Mouse (Mus musculus) G1E-ER4 (cell line): Measurements from ENCODE around the gene Ly6g6e. TPM values are rescaled to one million over a fixed set of nuclear protein-coding genes. Genes with fewer than 3 reads are reported as not detected.

Source experiments
- GATA1 ChIP-seq: IDR thresholded peaks from one replicate; pipeline ENCODE4 v1.8.0; 2012; ENCODE audit warnings: low read length, inconsistent platforms
- polyA plus RNA-seq: library from polyadenylated mRNA; stranded (reverse); fragments of >175 nt; gene quantifications from 2 replicates; pipeline ENCODE4 v1.2.3, GENCODE M21; 2012

The Ly6g6e gene
- polyA plus RNA-seq, 1 experiment = not detected

GRCm38 (mm10) chr17:35046681-35047455, 29.8 kb upstream of the Ly6g6e start, which contains the start of gene Msh5:
Gene Msh5, minus strand, starts transcription at chr17:35046745.
- no peak for TF ChIP-seq GATA1

GRCm38 (mm10) chr17:35047688-35048087, 29.0 kb upstream of the Ly6g6e start:
- TF ChIP-seq GATA1 = no peak

GRCm38 (mm10) chr17:35048149-35048931, 28.4 kb upstream of the Ly6g6e start:
- no peak for TF ChIP-seq GATA1

- TF ChIP-seq GATA1 = no peak
Observed at GRCm38 (mm10) chr17:35048932-35049440, 27.7 kb upstream of the Ly6g6e start.

- no peak for TF ChIP-seq GATA1
Observed at GRCm38 (mm10) chr17:35049561-35050016, 27.1 kb upstream of the Ly6g6e start, which contains the start of gene Clic1. Gene Clic1, plus strand, starts transcription at chr17:35049966.

GRCm38 (mm10) chr17:35050126-35050750, 26.5 kb upstream of the Ly6g6e start:
- TF ChIP-seq GATA1 = no peak

- no peak for TF ChIP-seq GATA1
Observed at GRCm38 (mm10) chr17:35051156-35052086, 25.3 kb upstream of the Ly6g6e start.

- no peak for TF ChIP-seq GATA1
Observed at GRCm38 (mm10) chr17:35052271-35052798, 24.4 kb upstream of the Ly6g6e start.

- no peak for TF ChIP-seq GATA1
Observed at GRCm38 (mm10) chr17:35055691-35056495, 20.8 kb upstream of the Ly6g6e start.

- no peak for TF ChIP-seq GATA1
Observed at GRCm38 (mm10) chr17:35057090-35057489, 19.6 kb upstream of the Ly6g6e start.

- no peak for TF ChIP-seq GATA1
Observed at GRCm38 (mm10) chr17:35058316-35058715, 18.4 kb upstream of the Ly6g6e start.

- TF ChIP-seq GATA1 = no peak
Observed at GRCm38 (mm10) chr17:35058911-35059892, 17.5 kb upstream of the Ly6g6e start, which contains the start of gene Ddah2. Gene Ddah2, plus strand, starts transcription at chr17:35059035.
